Comparison of ENCODE assay signal across 22 mouse cellular contexts in the genomic region with DNA sequence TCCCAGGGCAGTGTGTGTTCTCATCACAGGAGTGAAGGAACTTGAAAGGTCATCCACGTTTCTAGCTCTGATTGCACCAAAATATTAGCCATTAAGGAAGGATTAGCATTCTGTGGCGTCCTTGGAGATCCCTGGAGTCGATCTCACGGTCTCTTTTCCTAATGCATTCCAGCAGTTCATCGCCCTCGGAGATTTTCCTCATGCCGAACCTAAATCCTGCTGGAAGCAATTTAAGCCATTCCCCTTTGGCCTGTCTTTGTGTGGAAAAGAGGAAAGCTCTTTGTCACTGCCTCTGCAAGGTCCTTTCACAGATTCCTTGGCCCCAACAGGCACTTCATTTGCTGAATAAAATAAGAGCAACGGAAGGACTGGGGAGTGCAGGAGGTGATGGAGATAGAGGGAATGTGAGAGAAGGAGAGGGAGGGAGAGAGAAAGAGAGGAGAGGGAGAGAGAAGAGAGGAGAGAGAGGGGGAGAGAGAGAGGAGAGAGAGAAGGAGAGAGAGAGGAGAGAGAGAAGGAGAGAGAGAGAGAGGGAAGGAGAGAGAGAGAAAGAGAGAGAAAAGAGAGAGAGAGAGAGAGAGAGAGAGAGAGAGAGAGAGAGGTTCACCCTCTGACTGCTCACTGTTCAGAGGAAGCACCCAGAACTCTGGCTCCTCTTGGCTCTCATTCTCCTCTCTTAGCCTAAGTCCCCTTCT.
DNase-seq lines count a peak whose midpoint lies in the region; ATAC-seq lines count a peak whose summit lies in the region.
"Had no signal": no experiment of that assay in that cellular context is flagged by ENCODE, and none has a peak within 500 bp of the region (broad histone marks: within the 10 kb centered on the region; RNA-seq: fewer than 3 reads in every experiment).

No protein-coding gene starts in this region.

- no peak overlapping the region for H3K9ac ChIP-seq in forebrain, embryonic 11.5 days (ENCODE audit: low read length)
- H3K9ac ChIP-seq in midbrain, embryonic 13.5 days (replicated peaks): no peak overlapping the region
- H3K9ac ChIP-seq in embryonic facial prominence, embryonic 12.5 days: no peak overlapping the region
- H3K9ac ChIP-seq: forebrain, embryonic 15.5 days; heart, embryonic 13.5 days; neural tube, embryonic 12.5 days had no signal

- peak overlapping the region; percentile 66 for H3K27ac ChIP-seq in forebrain, embryonic 10.5 days
- no peak overlapping the region for H3K27ac ChIP-seq in forebrain, embryonic 11.5 days (ENCODE audit: low read depth, low read length)
- peak overlapping the region; percentile 65 for H3K27ac ChIP-seq in midbrain, embryonic 10.5 days (replicated peaks)
- H3K27ac ChIP-seq in midbrain, embryonic 13.5 days: no peak overlapping the region
- peak overlapping the region; percentile 23; the same call in 1 of the 2 replicates for H3K27ac ChIP-seq in embryonic facial prominence, embryonic 12.5 days
- H3K27ac ChIP-seq: forebrain, embryonic 15.5 days; heart, embryonic 13.5 days; hindbrain, postnatal 0 days; macrophage; neural tube, embryonic 12.5 days; stomach, postnatal 0 days had no signal

- no peaks in the 10 kb centered on the region for H3K9me3 ChIP-seq in forebrain, embryonic 10.5 days
- H3K9me3 ChIP-seq in forebrain, embryonic 11.5 days (ENCODE audit: control insufficient read depth, low read length): no peaks in the 10 kb centered on the region
- no peaks in the 10 kb centered on the region for H3K9me3 ChIP-seq in midbrain, embryonic 10.5 days (replicated peaks)
- no peaks in the 10 kb centered on the region for H3K9me3 ChIP-seq in midbrain, embryonic 13.5 days
- no peaks in the 10 kb centered on the region for H3K9me3 ChIP-seq in embryonic facial prominence, embryonic 12.5 days
- H3K9me3 ChIP-seq: forebrain, embryonic 15.5 days; heart, embryonic 13.5 days; neural tube, embryonic 12.5 days had no signal

- no peak for DNase-seq in forebrain, embryonic 10.5 days (ENCODE audit: extremely low spot score, low spot score)
- DNase-seq in forebrain, embryonic 11.5 days (ENCODE audit: low spot score): no peak
- DNase-seq in midbrain, embryonic 10.5 days (ENCODE audit: low spot score): peak; percentile 16
- peak; percentile 32 for DNase-seq in mesoderm, embryonic 11.5 days (ENCODE audit: low read depth, low spot score)
- DNase-seq in testis, postnatal 14 days (ENCODE audit: low spot score): no peak
- DNase-seq in adrenal gland, adult 18-20 months (ENCODE audit: low spot score in 2 of 2): no peak
- DNase-seq: adrenal gland, postnatal 25 days; cerebellum, adult 9-11 months; gastrocnemius, postnatal 14 days; kidney, postnatal 36 days; right cerebral cortex, postnatal 14 days had no signal

- ATAC-seq in forebrain, embryonic 11.5 days (replicated peaks; ENCODE audit: low FRiP score): no peak
- ATAC-seq in midbrain, embryonic 13.5 days: no peak
- ATAC-seq in embryonic facial prominence, embryonic 12.5 days (ENCODE audit: insufficient number of reproducible peaks, insufficient read depth, low FRiP score, low TSS enrichment): no peak
- ATAC-seq: forebrain, embryonic 15.5 days; hindbrain, postnatal 0 days; intestine, embryonic 16.5 days; lung, postnatal 0 days had no signal

- H3K4me3 ChIP-seq in forebrain, embryonic 10.5 days: no peak overlapping the region
- no peak overlapping the region for H3K4me3 ChIP-seq in forebrain, embryonic 11.5 days (ENCODE audit: low read depth, low read length)
- H3K4me3 ChIP-seq in midbrain, embryonic 10.5 days: no peak overlapping the region
- no peak overlapping the region for H3K4me3 ChIP-seq in midbrain, embryonic 13.5 days (replicated peaks)
- no peak overlapping the region for H3K4me3 ChIP-seq in embryonic facial prominence, embryonic 12.5 days
- H3K4me3 ChIP-seq: forebrain, embryonic 15.5 days; heart, embryonic 13.5 days; neural tube, embryonic 12.5 days had no signal

- WGBS in forebrain, embryonic 10.5 days: 15% methylated on average over 8 of the region's 8 CpGs
- 6% methylated on average over 8 of the region's 8 CpGs for WGBS in forebrain, embryonic 11.5 days
- 11% methylated on average over 8 of the region's 8 CpGs for WGBS in midbrain, embryonic 10.5 days
- 10% methylated on average over 8 of the region's 8 CpGs for WGBS in midbrain, embryonic 13.5 days
- 7% methylated on average over 8 of the region's 8 CpGs for WGBS in embryonic facial prominence, embryonic 12.5 days

- H3K27me3 ChIP-seq in forebrain, embryonic 10.5 days (ENCODE audit: poor library complexity, severe bottlenecking): no peaks in the 10 kb centered on the region
- H3K27me3 ChIP-seq in forebrain, embryonic 11.5 days (ENCODE audit: control insufficient read depth, insufficient read depth, low read length): no peaks in the 10 kb centered on the region
- 0 out of 2 replicates have a peak, but pooled peaks cover 13% of the 10 kb centered on the region for H3K27me3 ChIP-seq in midbrain, embryonic 10.5 days (ENCODE audit: low read depth, poor library complexity, severe bottlenecking)
- no peaks in the 10 kb centered on the region for H3K27me3 ChIP-seq in midbrain, embryonic 13.5 days
- H3K27me3 ChIP-seq in embryonic facial prominence, embryonic 12.5 days: no peaks in the 10 kb centered on the region
- H3K27me3 ChIP-seq: forebrain, embryonic 15.5 days; heart, embryonic 13.5 days; neural tube, embryonic 12.5 days had no signal

- no peak overlapping the region for H3K4me2 ChIP-seq in forebrain, embryonic 11.5 days (ENCODE audit: low read depth, low read length, severe bottlenecking)
- H3K4me2 ChIP-seq in midbrain, embryonic 13.5 days (replicated peaks): no peak overlapping the region
- no peak overlapping the region for H3K4me2 ChIP-seq in embryonic facial prominence, embryonic 12.5 days (replicated peaks)
- H3K4me2 ChIP-seq: forebrain, embryonic 15.5 days; heart, embryonic 13.5 days; midbrain, embryonic 11.5 days; neural tube, embryonic 12.5 days had no signal

- H3K36me3 ChIP-seq in forebrain, embryonic 10.5 days (replicated peaks): no peaks in the 10 kb centered on the region
- no peaks in the 10 kb centered on the region for H3K36me3 ChIP-seq in forebrain, embryonic 11.5 days (ENCODE audit: control insufficient read depth, insufficient read depth, low read length)
- H3K36me3 ChIP-seq in midbrain, embryonic 10.5 days: no peaks in the 10 kb centered on the region
- no peaks in the 10 kb centered on the region for H3K36me3 ChIP-seq in midbrain, embryonic 13.5 days
- H3K36me3 ChIP-seq in embryonic facial prominence, embryonic 12.5 days: no peaks in the 10 kb centered on the region
- H3K36me3 ChIP-seq: forebrain, embryonic 15.5 days; heart, embryonic 13.5 days; neural tube, embryonic 12.5 days had no signal

- H3K4me1 ChIP-seq in forebrain, embryonic 10.5 days: peaks cover 28% of the 10 kb centered on the region
- H3K4me1 ChIP-seq in forebrain, embryonic 11.5 days (replicated peaks; ENCODE audit: control insufficient read depth, insufficient read depth, low read length): no peaks in the 10 kb centered on the region; the same call in 1 of the 2 replicates
- peaks cover 30% of the 10 kb centered on the region for H3K4me1 ChIP-seq in midbrain, embryonic 10.5 days
- peaks cover 4% of the 10 kb centered on the region; the same call in 1 of the 2 replicates for H3K4me1 ChIP-seq in midbrain, embryonic 13.5 days (replicated peaks)
- H3K4me1 ChIP-seq in embryonic facial prominence, embryonic 12.5 days: peaks cover 11% of the 10 kb centered on the region
- H3K4me1 ChIP-seq: heart, embryonic 13.5 days; neural tube, embryonic 12.5 days had no signal

Comparison
In these comparisons a context has a peak if more than half of its experiments do, and no peak if none do; other contexts are left out.
1. H3K27ac ChIP-seq: peak in forebrain, embryonic 10.5 days (single experiment), midbrain, embryonic 10.5 days (single experiment) and embryonic facial prominence, embryonic 12.5 days (single experiment); none in forebrain, embryonic 11.5 days (single experiment) and midbrain, embryonic 13.5 days (single experiment).
2. DNase-seq: peak in midbrain, embryonic 10.5 days (single experiment) and mesoderm, embryonic 11.5 days (single experiment); none in forebrain, embryonic 10.5 days (single experiment), forebrain, embryonic 11.5 days (single experiment), testis, postnatal 14 days (single experiment) and adrenal gland, adult 18-20 months (0 of 2).